Mouse (Mus musculus): ENCODE results near the gene Pmp22. TPM values are rescaled to one million over a fixed set of nuclear protein-coding genes. Genes with fewer than 3 reads are reported as not detected.

Gene Pmp22
- polyA plus RNA-seq, 1 experiment, result 4.2 TPM

DNA sequence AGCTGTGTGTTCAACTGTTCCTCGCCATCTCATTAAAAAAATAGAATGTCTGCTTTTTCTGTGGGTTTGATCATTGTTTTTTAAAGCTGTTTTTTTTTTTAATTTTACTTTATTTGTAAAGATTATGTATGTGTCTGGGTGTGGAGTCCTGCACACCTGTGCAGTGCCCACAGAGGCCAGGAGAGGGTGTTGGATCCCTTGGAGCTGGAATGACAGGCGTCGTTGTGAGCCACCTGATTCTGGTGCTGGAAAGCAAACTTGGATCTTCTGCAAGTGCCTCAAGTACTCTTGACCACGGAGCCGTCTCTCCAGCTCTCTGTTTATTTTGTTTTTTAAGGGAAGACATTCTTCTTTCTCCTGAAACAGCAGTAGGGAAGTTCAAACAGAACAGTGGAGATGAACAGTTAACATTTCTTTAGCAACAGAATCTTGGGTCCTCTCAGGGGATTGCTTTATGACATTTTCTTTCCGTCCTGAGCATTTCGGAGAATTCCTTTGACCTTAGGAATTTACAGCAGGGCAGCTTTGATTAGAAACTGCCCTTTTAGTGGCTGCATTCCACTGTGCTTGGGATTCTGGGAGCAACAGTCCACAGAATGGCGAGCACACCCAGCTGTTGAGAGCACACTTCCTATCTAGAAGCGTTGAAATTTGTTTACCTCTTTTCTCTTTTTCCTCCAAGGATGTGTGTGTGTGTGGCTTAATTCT, 39.9 kb downstream of the Pmp22 start:
- TF ChIP-seq CTCF (IDR thresholded peaks at IDR 0.05; ENCODE audit: control insufficient read depth, insufficient read depth, low read length), result no peak
- no peak for TF ChIP-seq POLR2A (IDR thresholded peaks at IDR 0.05; ENCODE audit: borderline replicate concordance, control insufficient read depth, low read depth, low read length)
- H3K4me1 ChIP-seq (ENCODE audit: control insufficient read depth, insufficient read depth, low read length), result no peaks in the 10 kb centered on the region
- H3K27ac ChIP-seq (ENCODE audit: control insufficient read depth, insufficient read depth, low read depth, low read length, poor library complexity), result no peak overlapping the region
- H3K4me3 ChIP-seq (replicated peaks; ENCODE audit: control insufficient read depth, low read depth, low read length), result no peak overlapping the region
- 48% methylated on average over 9 of the region's 9 CpGs for WGBS

DNA sequence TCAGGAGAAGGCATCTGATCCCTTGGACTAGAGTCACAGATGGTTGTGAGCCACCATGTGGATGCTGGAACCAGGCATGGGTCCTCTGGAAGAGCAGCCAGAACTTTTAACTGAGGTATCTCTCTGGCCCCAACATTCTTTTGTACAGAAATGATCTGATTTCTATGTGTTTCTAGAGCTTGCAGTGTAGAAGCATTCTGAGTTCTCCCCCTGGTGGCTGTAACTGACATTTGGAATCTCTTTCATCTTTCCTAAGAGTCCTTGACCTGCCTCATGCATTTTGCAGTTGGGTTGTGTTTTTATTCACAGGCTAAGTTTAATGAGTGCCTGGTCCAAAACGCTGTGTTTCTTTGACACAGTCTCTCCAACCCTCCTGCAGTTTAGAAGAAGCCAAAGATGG, 43.2 kb downstream of the Pmp22 start:
- no peak overlapping the region for H3K4me3 ChIP-seq (replicated peaks; ENCODE audit: control insufficient read depth, low read depth, low read length)
- TF ChIP-seq CTCF (IDR thresholded peaks at IDR 0.05; ENCODE audit: control insufficient read depth, insufficient read depth, low read length), result no peak
- no peak for TF ChIP-seq POLR2A (IDR thresholded peaks at IDR 0.05; ENCODE audit: borderline replicate concordance, control insufficient read depth, low read depth, low read length)
- WGBS, result 21% methylated on average over 1 of the region's 1 CpGs
- no peak overlapping the region for H3K27ac ChIP-seq (ENCODE audit: control insufficient read depth, insufficient read depth, low read depth, low read length, poor library complexity)
- no peaks in the 10 kb centered on the region for H3K4me1 ChIP-seq (ENCODE audit: control insufficient read depth, insufficient read depth, low read length)

DNA sequence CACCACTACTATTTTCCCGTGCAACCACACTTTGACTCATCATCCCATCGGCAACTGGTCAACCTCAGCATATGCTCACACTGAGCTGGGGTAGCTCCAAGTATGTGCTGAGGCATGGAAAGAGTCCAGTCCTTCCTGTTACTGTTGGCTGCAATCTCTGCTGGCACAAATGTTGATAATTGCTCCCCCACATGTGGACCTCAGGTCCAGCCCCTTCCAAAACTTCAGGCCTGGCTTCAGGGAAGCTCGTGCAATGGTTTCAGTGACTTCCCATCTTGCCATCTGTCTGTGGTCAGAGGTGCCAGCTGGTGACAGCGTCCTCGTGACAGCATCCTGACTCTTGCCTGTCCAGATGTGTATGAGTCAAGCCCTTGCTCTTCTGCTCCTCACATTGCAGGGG, 44.8 kb downstream of the Pmp22 start:
- H3K4me1 ChIP-seq (ENCODE audit: control insufficient read depth, insufficient read depth, low read length), result no peaks in the 10 kb centered on the region
- H3K27ac ChIP-seq (ENCODE audit: control insufficient read depth, insufficient read depth, low read depth, low read length, poor library complexity), result no peak overlapping the region
- H3K4me3 ChIP-seq (replicated peaks; ENCODE audit: control insufficient read depth, low read depth, low read length), result no peak overlapping the region
- 62% methylated on average over 5 of the region's 5 CpGs for WGBS
- TF ChIP-seq CTCF (IDR thresholded peaks at IDR 0.05; ENCODE audit: control insufficient read depth, insufficient read depth, low read length), result no peak

DNA sequence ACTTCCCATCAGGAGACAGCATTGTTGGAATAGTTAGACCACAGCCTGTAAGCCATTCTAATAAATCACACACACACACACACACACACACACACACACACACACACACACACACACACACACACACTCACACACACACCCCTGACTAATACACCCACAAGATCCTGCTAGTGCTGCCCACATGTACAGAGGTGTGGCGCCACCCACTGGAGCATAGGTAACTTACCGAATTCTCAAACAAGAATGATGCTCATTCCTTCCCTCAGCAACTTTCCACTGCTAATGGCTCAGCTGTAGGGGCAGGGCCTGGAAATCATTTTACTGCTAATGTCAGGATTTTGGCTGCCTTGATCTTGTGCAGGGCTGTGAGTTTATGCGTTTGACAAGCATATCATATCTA, 46.5 kb downstream of the Pmp22 start:
- 52% methylated on average over 3 of the region's 3 CpGs for WGBS
- TF ChIP-seq POLR2A (IDR thresholded peaks at IDR 0.05; ENCODE audit: borderline replicate concordance, control insufficient read depth, low read depth, low read length) (no peak), CTCF (IDR thresholded peaks at IDR 0.05; ENCODE audit: control insufficient read depth, insufficient read depth, low read length) (no peak)
- Histone ChIP-seq H3K4me3 (replicated peaks; ENCODE audit: control insufficient read depth, low read depth, low read length) (no peak overlapping the region), H3K4me1 (ENCODE audit: control insufficient read depth, insufficient read depth, low read length) (no peaks in the 10 kb centered on the region), H3K27ac (ENCODE audit: control insufficient read depth, insufficient read depth, low read depth, low read length, poor library complexity) (no peak overlapping the region)

DNA sequence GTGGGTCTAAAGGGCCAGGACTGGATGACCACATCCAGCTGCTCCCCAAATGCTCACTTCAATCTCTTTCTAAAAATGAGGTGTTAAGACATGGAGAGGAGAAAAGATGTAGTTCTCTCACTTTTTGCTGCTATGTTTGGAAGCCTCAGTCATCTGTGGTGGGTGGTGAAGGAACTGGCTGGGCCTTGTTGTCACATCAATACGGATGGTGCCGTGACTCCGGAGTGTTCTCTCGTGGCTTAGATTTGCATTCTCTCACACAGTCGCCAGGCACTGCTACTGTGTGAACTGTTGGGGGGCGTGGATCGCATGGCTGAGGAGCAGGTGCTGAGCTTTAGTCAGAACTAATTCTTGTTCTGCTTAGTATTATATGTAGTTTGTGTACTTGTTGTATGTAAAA, 47.6 kb downstream of the Pmp22 start:
- 81% methylated on average over 7 of the region's 7 CpGs for WGBS
- TF ChIP-seq POLR2A (IDR thresholded peaks at IDR 0.05; ENCODE audit: borderline replicate concordance, control insufficient read depth, low read depth, low read length) (no peak), CTCF (IDR thresholded peaks at IDR 0.05; ENCODE audit: control insufficient read depth, insufficient read depth, low read length) (no peak)
- H3K4me3 ChIP-seq (replicated peaks; ENCODE audit: control insufficient read depth, low read depth, low read length), result no peak overlapping the region
- H3K27ac ChIP-seq (ENCODE audit: control insufficient read depth, insufficient read depth, low read depth, low read length, poor library complexity), result no peak overlapping the region
- no peaks in the 10 kb centered on the region for H3K4me1 ChIP-seq (ENCODE audit: control insufficient read depth, insufficient read depth, low read length)

DNA sequence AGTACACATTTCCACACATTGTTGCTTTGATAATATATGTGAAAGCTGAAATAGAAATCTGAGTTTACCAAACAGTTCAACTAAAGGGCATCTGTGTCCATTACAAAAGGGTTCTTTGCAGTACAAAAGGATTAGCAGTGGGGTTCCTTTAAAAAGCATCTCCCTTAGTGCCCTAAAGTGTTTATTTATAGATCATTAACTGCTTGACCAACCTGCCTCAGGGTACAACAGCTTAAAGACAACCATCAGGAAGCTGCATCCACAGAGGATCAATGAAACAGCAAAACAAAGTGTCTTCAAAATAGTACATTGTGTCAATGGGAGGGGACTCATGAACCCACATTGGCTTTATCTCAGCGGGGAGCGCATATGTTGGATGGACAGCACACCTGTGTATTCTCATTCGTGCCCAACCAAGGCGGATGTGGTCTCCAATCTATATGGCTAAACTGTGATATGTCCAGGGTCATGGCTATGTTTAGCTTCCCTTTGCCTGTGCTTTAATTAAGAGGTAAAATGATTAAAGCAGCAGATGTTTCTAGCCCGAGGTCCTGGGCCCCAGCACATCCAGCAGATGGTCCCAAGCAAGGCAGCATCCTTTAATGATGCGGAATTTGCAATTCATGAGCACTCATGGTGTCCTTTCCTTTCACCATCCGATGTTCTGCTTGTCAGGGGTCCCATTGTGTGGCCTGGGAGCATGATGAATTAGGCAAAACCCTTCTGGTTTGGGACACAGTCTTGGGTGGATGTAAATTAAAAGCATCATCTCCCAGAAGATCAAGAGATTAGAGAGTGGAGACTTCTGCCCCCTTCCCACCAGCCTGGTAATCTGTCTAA, 51.7 kb downstream of the Pmp22 start:
- no peaks in the 10 kb centered on the region for H3K4me1 ChIP-seq (ENCODE audit: control insufficient read depth, insufficient read depth, low read length)
- no peak overlapping the region for H3K4me3 ChIP-seq (replicated peaks; ENCODE audit: control insufficient read depth, low read depth, low read length)
- no peak for TF ChIP-seq POLR2A (IDR thresholded peaks at IDR 0.05; ENCODE audit: borderline replicate concordance, control insufficient read depth, low read depth, low read length)
- TF ChIP-seq CTCF (IDR thresholded peaks at IDR 0.05; ENCODE audit: control insufficient read depth, insufficient read depth, low read length), result no peak
- H3K27ac ChIP-seq (ENCODE audit: control insufficient read depth, insufficient read depth, low read depth, low read length, poor library complexity), result no peak overlapping the region
- 76% methylated on average over 7 of the region's 7 CpGs for WGBS

DNA sequence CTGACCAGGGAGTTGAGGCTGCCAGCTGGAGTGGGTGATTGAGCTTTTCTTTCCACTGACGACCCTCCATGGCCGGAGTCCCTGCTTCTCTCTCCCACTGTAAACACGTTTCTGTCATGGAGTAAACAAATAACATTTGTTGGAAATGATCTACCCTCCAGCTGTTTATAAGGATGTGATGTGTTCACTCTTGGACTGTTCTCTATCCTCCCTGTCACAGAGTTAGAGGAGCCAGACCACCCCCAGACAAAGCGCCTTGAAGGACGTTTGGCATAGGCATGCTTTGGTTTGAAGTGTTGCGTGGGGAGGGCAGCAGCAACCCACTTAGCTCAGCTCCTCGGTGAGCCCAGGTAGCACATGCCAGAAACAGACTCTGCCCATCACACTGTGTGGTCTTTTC, 60.0 kb downstream of the Pmp22 start:
- no peak overlapping the region for H3K4me3 ChIP-seq (replicated peaks; ENCODE audit: control insufficient read depth, low read depth, low read length)
- 80% methylated on average over 7 of the region's 7 CpGs for WGBS
- H3K27ac ChIP-seq (ENCODE audit: control insufficient read depth, insufficient read depth, low read depth, low read length, poor library complexity), result no peak overlapping the region
- TF ChIP-seq CTCF (IDR thresholded peaks at IDR 0.05; ENCODE audit: control insufficient read depth, insufficient read depth, low read length) (no peak), POLR2A (IDR thresholded peaks at IDR 0.05; ENCODE audit: borderline replicate concordance, control insufficient read depth, low read depth, low read length) (no peak)
- H3K4me1 ChIP-seq (ENCODE audit: control insufficient read depth, insufficient read depth, low read length), result no peaks in the 10 kb centered on the region

DNA sequence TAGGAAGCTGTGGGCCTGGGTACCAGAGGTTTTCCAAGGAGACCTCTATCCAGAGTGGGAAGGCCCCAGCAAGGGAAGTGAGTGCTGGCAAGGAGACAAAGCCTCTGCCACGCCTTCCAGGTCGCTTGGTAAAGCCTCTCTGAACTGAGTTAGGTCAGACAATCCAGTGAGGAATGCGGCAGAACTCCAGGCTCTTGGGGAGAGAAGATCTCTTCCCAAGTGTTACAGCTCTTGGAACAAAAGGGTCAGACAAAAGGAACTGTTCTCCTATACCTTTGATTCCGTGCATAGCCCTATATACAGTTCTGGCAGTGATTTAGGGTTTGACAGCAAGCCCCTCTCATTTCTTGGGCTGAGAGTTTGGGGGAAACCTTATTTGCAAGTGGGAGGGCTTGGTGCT, 69.3 kb downstream of the Pmp22 start:
- TF ChIP-seq CTCF (IDR thresholded peaks at IDR 0.05; ENCODE audit: control insufficient read depth, insufficient read depth, low read length), result no peak
- no peak for TF ChIP-seq POLR2A (IDR thresholded peaks at IDR 0.05; ENCODE audit: borderline replicate concordance, control insufficient read depth, low read depth, low read length)
- WGBS, result 57% methylated on average over 4 of the region's 4 CpGs
- no peak overlapping the region for H3K4me3 ChIP-seq (replicated peaks; ENCODE audit: control insufficient read depth, low read depth, low read length)
- no peaks in the 10 kb centered on the region for H3K4me1 ChIP-seq (ENCODE audit: control insufficient read depth, insufficient read depth, low read length)
- no peak overlapping the region for H3K27ac ChIP-seq (ENCODE audit: control insufficient read depth, insufficient read depth, low read depth, low read length, poor library complexity)

Data from bone marrow, adult 2 months (tissue).